Mouse (Mus musculus): ENCODE results near the gene Elf4.

- TF ChIP-seq CTCF (IDR thresholded peaks at IDR 0.05; ENCODE audit: low read depth, low read length) (no peak), POLR2A (IDR thresholded peaks at IDR 0.05; ENCODE audit: borderline replicate concordance, low read depth, low read length) (no peak)
Observed at GRCm38 (mm10) chrX:48389380-48389779, 73.6 kb downstream of the Elf4 start.

Data from bone marrow macrophage, adult 2 months (primary cell).